ENCODE assay signal across 29 mouse cellular contexts in genomic region chr17:70626925-70627324, GRCm38 (mm10).
"Had no signal": no experiment of that assay in that cellular context is flagged by ENCODE, and none has a peak within 500 bp of the region (broad histone marks: within the 10 kb centered on the region; RNA-seq: fewer than 3 reads in every experiment).

No protein-coding gene starts in this region.

- H3K4me3 ChIP-seq: limb, embryonic 10.5 days; limb, embryonic 12.5 days; limb, embryonic 13.5 days; limb, embryonic 15.5 days; liver, embryonic 12.5 days; liver, embryonic 13.5 days; liver, embryonic 15.5 days; lung, embryonic 15.5 days; megakaryocyte, embryonic 14.5 days; midbrain, embryonic 10.5 days; midbrain, embryonic 12.5 days; midbrain, embryonic 13.5 days; midbrain, embryonic 15.5 days; myocyte; neural tube, embryonic 12.5 days had no signal

- H3K9me3 ChIP-seq: limb, embryonic 10.5 days; limb, embryonic 12.5 days; limb, embryonic 13.5 days; limb, embryonic 15.5 days; liver, embryonic 15.5 days; lung, embryonic 15.5 days; midbrain, embryonic 10.5 days; midbrain, embryonic 12.5 days; midbrain, embryonic 13.5 days; midbrain, embryonic 15.5 days; neural tube, embryonic 12.5 days had no signal

- H3K27me3 ChIP-seq: limb, embryonic 12.5 days; limb, embryonic 13.5 days; limb, embryonic 15.5 days; liver, embryonic 12.5 days; liver, embryonic 13.5 days; liver, embryonic 15.5 days; lung, embryonic 15.5 days; megakaryocyte, embryonic 14.5 days; midbrain, embryonic 12.5 days; midbrain, embryonic 13.5 days; midbrain, embryonic 15.5 days; neural tube, embryonic 12.5 days had no signal

- ATAC-seq: liver, embryonic 12.5 days; liver, postnatal 0 days; lung, postnatal 0 days; midbrain, embryonic 13.5 days; midbrain, embryonic 15.5 days had no signal

- H3K27ac ChIP-seq: limb, embryonic 10.5 days; limb, embryonic 12.5 days; limb, embryonic 13.5 days; limb, embryonic 15.5 days; liver, embryonic 12.5 days; liver, embryonic 13.5 days; liver, embryonic 14.5 days; liver, embryonic 15.5 days; lung, embryonic 15.5 days; macrophage; midbrain, embryonic 10.5 days; midbrain, embryonic 12.5 days; midbrain, embryonic 13.5 days; midbrain, embryonic 15.5 days; neural tube, embryonic 12.5 days had no signal

- H3K36me3 ChIP-seq: limb, embryonic 10.5 days; limb, embryonic 12.5 days; limb, embryonic 13.5 days; limb, embryonic 15.5 days; liver, embryonic 12.5 days; liver, embryonic 13.5 days; liver, embryonic 15.5 days; lung, embryonic 15.5 days; midbrain, embryonic 10.5 days; midbrain, embryonic 12.5 days; midbrain, embryonic 13.5 days; midbrain, embryonic 15.5 days; neural tube, embryonic 12.5 days had no signal

- DNase-seq: liver; liver, embryonic 13.5 days; liver, postnatal 0 days; lung, adult 18-20 months; lung, adult 2 months; lung, embryonic 14.5 days; lung, postnatal 10 days; lung, postnatal 14 days; lung, postnatal 36 days; lung, postnatal 4 days; midbrain, embryonic 14.5 days had no signal

- H3K4me2 ChIP-seq: limb, embryonic 12.5 days; limb, embryonic 13.5 days; limb, embryonic 15.5 days; liver, embryonic 11.5 days; liver, embryonic 12.5 days; liver, embryonic 13.5 days; liver, embryonic 15.5 days; lung, embryonic 14.5 days; lung, embryonic 15.5 days; midbrain, embryonic 12.5 days; midbrain, embryonic 13.5 days; midbrain, embryonic 15.5 days; neural tube, embryonic 12.5 days had no signal

- H3K4me1 ChIP-seq: limb, embryonic 10.5 days; limb, embryonic 12.5 days; liver, embryonic 12.5 days; liver, embryonic 13.5 days; liver, embryonic 15.5 days; megakaryocyte, embryonic 14.5 days; midbrain, embryonic 15.5 days had no signal

- H3K9ac ChIP-seq: limb, embryonic 12.5 days; limb, embryonic 13.5 days; limb, embryonic 15.5 days; liver, embryonic 12.5 days; liver, embryonic 13.5 days; liver, embryonic 14.5 days; liver, embryonic 15.5 days; liver, postnatal 0 days; lung, embryonic 14.5 days; lung, embryonic 15.5 days; midbrain, embryonic 12.5 days; midbrain, embryonic 13.5 days; midbrain, embryonic 15.5 days; neural tube, embryonic 12.5 days had no signal
